Mouse (Mus musculus) forebrain, embryonic 12.5 days (tissue): ENCODE results near the gene Tmem135. TPM values are rescaled to one million over a fixed set of nuclear protein-coding genes. Genes with fewer than 3 reads are reported as not detected.
A peak's percentile ranks its signal among the peaks of the same experiment; 100 is the strongest.

Experiments
- ATAC-seq: fragments of 200-750 bp; cut with Nextera tagmentation; 2 replicates; pipeline ENCODE4 v1.8.0; 2017; ENCODE audit warnings: moderate TSS enrichment; ENCODE audit not compliant: low FRiP score
- H3K27ac ChIP-seq: fragments of 300-500 bp; sonication (generic); 2 replicates; pipeline ENCODE4 v1.5.1; 2016; ENCODE audit warnings: mild to moderate bottlenecking
- H3K27me3 ChIP-seq: fragments of 300-500 bp; sonication (generic); 2 replicates; pipeline ENCODE4 v1.6.1; 2016; ENCODE audit warnings: mild to moderate bottlenecking
- H3K36me3 ChIP-seq: fragments of 300-500 bp; sonication (generic); replicated peaks from 2 replicates; pipeline ENCODE4 v1.6.1; 2016; ENCODE audit warnings: mild to moderate bottlenecking
- H3K4me1 ChIP-seq: fragments of 300-500 bp; sonication (generic); 2 replicates; pipeline ENCODE4 v1.6.1; 2016
- H3K4me2 ChIP-seq: fragments of 300-500 bp; sonication (generic); 2 replicates; pipeline ENCODE4 v1.6.1; 2016; ENCODE audit warnings: mild to moderate bottlenecking, moderate library complexity
- H3K4me3 ChIP-seq: fragments of 300-500 bp; sonication (generic); replicated peaks from 2 replicates; pipeline ENCODE4 v1.5.1; 2016; ENCODE audit warnings: mild to moderate bottlenecking
- H3K9ac ChIP-seq: fragments of 300-500 bp; sonication (generic); 2 replicates; pipeline ENCODE4 v1.6.1; 2016; ENCODE audit warnings: mild to moderate bottlenecking
- H3K9me3 ChIP-seq: fragments of 300-500 bp; sonication (generic); 2 replicates; pipeline ENCODE4 v1.6.1; 2016
- WGBS: fragments of 180-500 bp; shearing (Covaris S2); methylation state at CpG from one replicate; pipeline ENCODE4 v1.1.7; 2016; 5-methylcytosine and 5-hydroxymethylcytosine counted together
- microRNA-seq: library from miRNA; unstranded; fragments of <30 nt; microRNA quantifications from one replicate; pipeline ENCODE4, GENCODE M21; 2017
- polyA plus RNA-seq: library from polyadenylated mRNA; unstranded; fragments of >200 nt; fragmentation: Nextera tagmentation; extraction: Ambion mirVana; gene quantifications from 2 replicates; pipeline ENCODE4 v1.2.1, GENCODE M21; 2016

Tmem135 gene
- polyA plus RNA-seq, 1 experiment from 2014 or later = 26.4 TPM

GRCm38 (mm10) chr7:89134884-89135511, 269.0 kb downstream of the Tmem135 start:
- H3K4me2 ChIP-seq = no peak overlapping the region
- H3K36me3 ChIP-seq = no peaks in the 10 kb centered on the region
- WGBS = 87% methylated on average over 5 of the region's 5 CpGs
- no peak for ATAC-seq
- H3K27me3 ChIP-seq = no peaks in the 10 kb centered on the region
- H3K4me1 ChIP-seq = no peaks in the 10 kb centered on the region
- no peaks in the 10 kb centered on the region for H3K9me3 ChIP-seq
- H3K4me3 ChIP-seq = no peak overlapping the region
- H3K27ac ChIP-seq = no peak overlapping the region
- no peak overlapping the region for H3K9ac ChIP-seq

- no peaks in the 10 kb centered on the region for H3K27me3 ChIP-seq
- no peaks in the 10 kb centered on the region for H3K4me1 ChIP-seq
- no peaks in the 10 kb centered on the region for H3K36me3 ChIP-seq
- WGBS = 59% methylated on average over 7 of the region's 7 CpGs
- H3K9ac ChIP-seq = no peak overlapping the region
- no peak overlapping the region for H3K4me3 ChIP-seq
- H3K9me3 ChIP-seq = no peaks in the 10 kb centered on the region
- H3K27ac ChIP-seq = no peak overlapping the region
- H3K4me2 ChIP-seq = no peak overlapping the region
- peak; percentile 92 for ATAC-seq
Measured at GRCm38 (mm10) chr7:89126063-89126882, 277.7 kb downstream of the Tmem135 start.

- Histone ChIP-seq H3K4me3 (no peak overlapping the region), H3K9ac (no peak overlapping the region), H3K27me3 (no peaks in the 10 kb centered on the region), H3K4me1 (no peaks in the 10 kb centered on the region), H3K27ac (no peak overlapping the region), H3K36me3 (no peaks in the 10 kb centered on the region), H3K4me2 (no peak overlapping the region), H3K9me3 (no peaks in the 10 kb centered on the region)
- WGBS = 63% methylated on average over 1 of the region's 1 CpGs
- ATAC-seq = no peak
Measured at GRCm38 (mm10) chr7:89116261-89116664, 287.8 kb downstream of the Tmem135 start.

GRCm38 (mm10) chr7:89115633-89116032, 288.4 kb downstream of the Tmem135 start:
- Histone ChIP-seq H3K4me1 (no peaks in the 10 kb centered on the region), H3K4me3 (no peak overlapping the region), H3K4me2 (no peak overlapping the region), H3K27ac (no peak overlapping the region), H3K9ac (no peak overlapping the region), H3K9me3 (no peaks in the 10 kb centered on the region), H3K27me3 (no peaks in the 10 kb centered on the region), H3K36me3 (no peaks in the 10 kb centered on the region)
- ATAC-seq = no peak
- WGBS = 83% methylated on average over 3 of the region's 3 CpGs

- no peak for ATAC-seq
- 91% methylated on average over 2 of the region's 2 CpGs for WGBS
- H3K36me3 ChIP-seq = no peaks in the 10 kb centered on the region
Measured at GRCm38 (mm10) chr7:89106421-89106820, 297.6 kb downstream of the Tmem135 start.

GRCm38 (mm10) chr7:89099756-89100155, 304.3 kb downstream of the Tmem135 start:
- Histone ChIP-seq H3K4me3 (no peak overlapping the region), H3K36me3 (no peaks in the 10 kb centered on the region), H3K27ac (no peak overlapping the region), H3K4me2 (no peak overlapping the region), H3K27me3 (no peaks in the 10 kb centered on the region), H3K4me1 (no peaks in the 10 kb centered on the region), H3K9me3 (no peaks in the 10 kb centered on the region), H3K9ac (no peak overlapping the region)
- 95% methylated on average over 4 of the region's 4 CpGs for WGBS
- no peak for ATAC-seq

More at GRCm38 (mm10) chr7:89106421-89106820, 297.6 kb downstream of the Tmem135 start:
- Histone ChIP-seq H3K27me3 (no peaks in the 10 kb centered on the region), H3K4me3 (no peak overlapping the region), H3K9ac (no peak overlapping the region), H3K9me3 (no peaks in the 10 kb centered on the region), H3K27ac (no peak overlapping the region), H3K4me1 (no peaks in the 10 kb centered on the region), H3K4me2 (no peak overlapping the region)

Small RNA genes within 50 kb of the gene (microRNA-seq; reads per million reads assigned to microRNA genes)
- gene Gm22171 (not detected), gene Gm24659 (not detected)

Other genes starting within 250 kb of the Tmem135 start
- 2.4 and 3.3 TPM in 2 replicates for gene Fzd4, start 133 bp upstream of the Tmem135 start, polyA plus RNA-seq
- gene Prss23, start 123.0 kb upstream of the Tmem135 start, polyA plus RNA-seq = 21.3 and 22.3 TPM in 2 replicates
- gene Me3, start 228.2 kb upstream of the Tmem135 start, polyA plus RNA-seq = 0.97 and 1.2 TPM in 2 replicates